Mouse (Mus musculus) cerebellum, postnatal 14 days (tissue): ENCODE data around the gene Slc36a2.
A peak's percentile ranks its signal among the peaks of the same experiment; 100 is the strongest.

Experiments
- DNase-seq, 2 experiments: peaks; one replicate each; pipeline ENCODE4 v3.0.0; 2021; ENCODE audit warnings: mixed read lengths in 2 of 2

The Slc36a2 gene

GRCm38 (mm10) chr11:55183124-55183523 is 1.8 kb downstream of the Slc36a2 start:
- DNase-seq = no peak

- no peak for DNase-seq
Observed at GRCm38 (mm10) chr11:55179856-55180255, 5.0 kb downstream of the Slc36a2 start.

- DNase-seq = no peak
Observed at GRCm38 (mm10) chr11:55178830-55179229, 6.0 kb downstream of the Slc36a2 start.

GRCm38 (mm10) chr11:55170501-55170900 is 14.4 kb downstream of the Slc36a2 start:
- no peak for DNase-seq

- no peak for DNase-seq
Observed at GRCm38 (mm10) chr11:55168914-55169313, 16.0 kb downstream of the Slc36a2 start.

GRCm38 (mm10) chr11:55168504-55168903 is 16.4 kb downstream of the Slc36a2 start:
- DNase-seq = no peak

GRCm38 (mm10) chr11:55165748-55166147 is 19.1 kb downstream of the Slc36a2 start:
- DNase-seq = no peak

- DNase-seq = peak; percentile 69 to 74
Observed at GRCm38 (mm10) chr11:55164723-55165122, 20.2 kb downstream of the Slc36a2 start.

GRCm38 (mm10) chr11:55162670-55163069 is 22.2 kb downstream of the Slc36a2 start:
- DNase-seq = peak; percentile 71 to 78

- DNase-seq = peak; percentile 92 to 96
Observed at GRCm38 (mm10) chr11:55158785-55159359, 26.0 kb downstream of the Slc36a2 start.

GRCm38 (mm10) chr11:55155070-55155421 is 29.8 kb downstream of the Slc36a2 start:
- no peak for DNase-seq

- no peak for DNase-seq
Observed at GRCm38 (mm10) chr11:55154398-55155069, 30.3 kb downstream of the Slc36a2 start.

GRCm38 (mm10) chr11:55151608-55152007 is 33.3 kb downstream of the Slc36a2 start, which contains the start of gene Slc36a3:
TSS of gene Slc36a3 (minus strand) at chr11:55151708.
- DNase-seq = no peak

- no peak for DNase-seq
Observed at GRCm38 (mm10) chr11:55148461-55148860, 36.4 kb downstream of the Slc36a2 start.

GRCm38 (mm10) chr11:55147423-55147822 is 37.5 kb downstream of the Slc36a2 start:
- DNase-seq = no peak

- DNase-seq = no peak
Observed at GRCm38 (mm10) chr11:55146855-55147254, 38.0 kb downstream of the Slc36a2 start.

- no peak for DNase-seq
Observed at GRCm38 (mm10) chr11:55144011-55144410, 40.9 kb downstream of the Slc36a2 start.

- no peak for DNase-seq
Observed at GRCm38 (mm10) chr11:55141502-55141901, 43.4 kb downstream of the Slc36a2 start.

- DNase-seq = no peak
Observed at GRCm38 (mm10) chr11:55137646-55138045, 47.2 kb downstream of the Slc36a2 start.

- no peak for DNase-seq
Observed at GRCm38 (mm10) chr11:55136770-55137547, 47.9 kb downstream of the Slc36a2 start.

GRCm38 (mm10) chr11:55134871-55135270 is 50.0 kb downstream of the Slc36a2 start:
- DNase-seq = no peak

GRCm38 (mm10) chr11:55134407-55134806 is 50.5 kb downstream of the Slc36a2 start:
- DNase-seq = no peak

- no peak for DNase-seq
Observed at GRCm38 (mm10) chr11:55133204-55133603, 51.7 kb downstream of the Slc36a2 start.

GRCm38 (mm10) chr11:55131946-55132345 is 52.9 kb downstream of the Slc36a2 start:
- no peak for DNase-seq
